Mouse (Mus musculus): ENCODE measurements at regions not wholly inside any gene's neighbourhood (a gene's known extent, or its start where the extent isn't known, plus 50 kb on each side); places are given as distances from the start of the nearest gene placed in this dataset.
A peak's percentile ranks its signal among the peaks of the same experiment; 100 is the strongest.

DNA sequence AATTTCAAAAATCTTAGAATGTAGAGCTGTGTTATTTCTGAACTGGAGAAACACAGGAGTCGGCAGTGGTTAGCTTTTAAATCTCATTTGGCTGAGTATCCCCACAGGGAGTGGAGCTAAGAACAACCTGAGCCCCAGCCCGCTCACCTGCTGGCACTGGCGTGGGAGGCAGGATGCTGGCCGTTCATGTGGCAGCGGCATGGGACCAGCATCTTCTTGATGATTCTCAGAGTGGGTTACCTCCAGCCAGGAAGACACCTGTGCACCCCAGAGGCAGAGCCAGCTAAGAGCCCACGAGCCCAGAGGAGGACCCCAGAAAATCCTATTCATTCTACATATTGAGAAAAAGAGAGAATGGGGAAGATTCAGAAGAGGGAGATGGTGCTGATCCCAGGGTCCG lies 181.7 kb downstream of the Vrk1 start:
- no peak for DNase-seq

DNA sequence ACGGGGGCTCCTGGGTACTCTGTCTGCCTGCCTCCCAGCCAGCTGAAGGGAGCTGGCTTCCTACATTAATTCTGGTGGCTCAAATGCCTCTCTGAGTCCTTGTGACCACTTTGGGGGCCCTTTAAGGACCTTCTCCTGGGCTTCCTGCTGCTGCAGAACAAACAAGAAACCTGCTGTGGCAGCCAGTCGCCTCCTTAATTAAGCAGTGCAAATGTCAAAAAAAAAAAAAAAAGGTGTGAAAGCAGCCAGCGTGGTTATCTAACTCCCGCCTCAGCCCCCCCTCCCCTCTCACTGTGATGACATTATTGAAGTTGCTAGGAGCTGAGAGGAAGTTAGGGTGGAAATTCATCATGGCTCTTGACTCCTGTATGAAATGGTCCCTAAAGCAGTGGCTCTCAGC lies 189.3 kb downstream of the Vrk1 start:
- DNase-seq, result no peak

DNA sequence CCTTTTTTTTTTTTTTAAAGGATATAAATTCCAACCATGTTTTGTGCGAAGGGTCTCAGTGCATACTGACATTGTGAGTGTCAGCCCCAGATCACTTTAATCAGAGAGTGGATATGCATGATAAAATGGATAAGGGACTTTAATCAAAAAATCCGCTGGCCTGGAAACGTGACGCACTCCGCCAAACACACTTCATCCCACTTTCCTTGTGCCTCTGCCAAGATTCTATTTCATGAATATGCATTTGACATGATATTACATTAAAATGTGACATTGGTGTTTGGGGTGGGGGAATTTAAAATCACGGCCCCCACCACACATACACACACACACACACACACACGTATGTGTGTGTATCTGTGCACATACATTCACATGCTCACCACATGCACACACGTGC lies 193.5 kb downstream of the Vrk1 start:
- no peak for DNase-seq

DNA sequence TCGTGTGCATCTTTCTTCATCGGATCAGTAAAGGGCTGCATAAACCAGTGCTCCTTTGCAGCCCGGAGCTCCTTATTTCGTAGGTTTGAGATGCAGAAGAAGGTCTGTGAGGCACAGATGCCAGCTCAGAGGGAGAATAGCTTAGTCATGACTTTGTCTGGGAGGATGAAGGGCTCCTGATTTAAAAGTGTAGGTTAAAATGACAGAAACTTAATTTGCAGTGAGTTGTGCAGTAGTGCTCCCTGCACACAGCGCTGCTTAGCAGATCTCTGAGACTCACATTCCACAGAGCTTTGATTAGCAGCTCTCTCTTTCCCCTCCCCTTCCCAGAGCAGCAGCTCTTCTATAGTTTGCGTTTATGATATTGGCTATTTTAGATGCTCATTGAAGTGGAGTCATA lies 200.9 kb downstream of the Vrk1 start:
- DNase-seq, result no peak

DNA sequence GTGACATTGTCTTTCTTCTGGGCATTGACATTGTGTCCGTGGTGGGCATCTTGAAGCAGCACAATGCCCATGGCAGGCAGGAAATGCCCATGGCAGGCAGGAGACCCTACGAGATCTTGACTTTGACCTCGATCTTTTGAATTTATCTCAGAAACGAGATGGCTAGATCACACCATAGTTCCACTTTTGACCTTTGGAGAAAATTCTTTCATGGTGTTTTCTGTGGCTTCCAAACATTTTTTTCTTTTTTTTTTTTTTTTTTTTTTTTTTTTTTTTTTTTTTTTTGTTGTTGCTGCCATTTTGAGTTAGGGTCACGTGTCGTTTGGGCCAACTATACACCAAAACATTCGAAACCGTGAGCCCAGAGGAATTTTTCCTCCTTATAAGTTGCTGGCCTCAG lies 201.5 kb downstream of the Vrk1 start:
- DNase-seq, result no peak

DNA sequence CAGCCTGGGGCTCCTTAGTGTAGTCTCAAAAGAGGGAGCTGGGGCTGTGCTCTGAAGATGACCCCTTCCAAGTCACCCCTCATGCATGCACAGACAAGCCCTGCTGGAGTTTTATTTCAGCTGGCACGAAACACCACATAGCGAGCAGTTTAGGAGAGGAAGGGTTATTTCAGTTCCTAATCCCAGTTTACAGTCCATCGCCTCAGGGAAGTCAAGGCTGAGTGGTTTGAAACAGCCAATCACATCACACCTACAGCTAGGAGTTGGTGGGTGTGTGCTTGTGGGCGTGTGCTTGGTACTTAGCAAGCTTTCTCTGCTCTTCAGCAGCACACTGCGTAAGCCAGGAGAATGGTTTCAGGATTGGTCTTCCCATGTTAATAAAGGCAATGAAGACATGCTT lies 202.4 kb downstream of the Vrk1 start:
- no peak for DNase-seq

DNA sequence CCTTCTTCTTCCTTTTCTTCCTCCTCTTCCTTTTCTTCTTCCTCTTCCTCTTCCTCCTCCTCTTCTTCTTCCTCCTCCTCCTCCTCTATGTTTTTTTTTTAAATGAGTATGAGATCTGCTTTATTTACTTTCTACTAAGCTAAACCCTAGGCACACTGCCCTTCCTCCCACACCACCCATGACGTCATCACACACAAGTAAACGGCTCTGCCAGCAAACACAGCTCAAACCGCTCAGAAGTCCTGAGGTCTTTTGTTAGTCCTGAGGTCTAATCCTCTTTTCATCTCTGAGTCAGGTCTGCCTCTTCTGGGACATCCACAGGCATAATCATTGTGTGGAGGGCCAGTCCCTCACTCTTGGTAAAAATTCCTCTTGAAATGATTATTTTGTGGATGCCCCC lies 210.0 kb downstream of the Vrk1 start:
- DNase-seq, result no peak

DNA sequence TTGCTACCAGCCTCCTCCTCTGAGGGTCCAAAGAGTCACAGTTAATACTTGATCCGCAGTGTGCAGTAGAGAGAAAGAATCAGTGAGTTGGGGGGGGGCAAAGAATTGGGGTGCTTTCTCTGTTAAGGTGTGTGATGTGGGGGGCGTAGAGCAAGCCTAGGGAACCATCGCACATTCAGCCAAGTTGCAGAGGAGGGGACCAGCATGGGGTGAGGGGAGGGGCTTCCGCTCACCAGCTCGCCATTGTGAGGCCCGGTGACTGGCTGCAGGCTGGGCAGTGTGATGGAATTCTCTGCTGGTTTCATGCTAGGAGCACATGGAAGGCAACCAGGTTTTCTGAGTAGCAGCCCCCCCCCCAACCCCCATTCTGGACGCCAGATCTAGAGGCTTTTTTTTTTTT lies 216.2 kb downstream of the Vrk1 start:
- DNase-seq, result no peak

DNA sequence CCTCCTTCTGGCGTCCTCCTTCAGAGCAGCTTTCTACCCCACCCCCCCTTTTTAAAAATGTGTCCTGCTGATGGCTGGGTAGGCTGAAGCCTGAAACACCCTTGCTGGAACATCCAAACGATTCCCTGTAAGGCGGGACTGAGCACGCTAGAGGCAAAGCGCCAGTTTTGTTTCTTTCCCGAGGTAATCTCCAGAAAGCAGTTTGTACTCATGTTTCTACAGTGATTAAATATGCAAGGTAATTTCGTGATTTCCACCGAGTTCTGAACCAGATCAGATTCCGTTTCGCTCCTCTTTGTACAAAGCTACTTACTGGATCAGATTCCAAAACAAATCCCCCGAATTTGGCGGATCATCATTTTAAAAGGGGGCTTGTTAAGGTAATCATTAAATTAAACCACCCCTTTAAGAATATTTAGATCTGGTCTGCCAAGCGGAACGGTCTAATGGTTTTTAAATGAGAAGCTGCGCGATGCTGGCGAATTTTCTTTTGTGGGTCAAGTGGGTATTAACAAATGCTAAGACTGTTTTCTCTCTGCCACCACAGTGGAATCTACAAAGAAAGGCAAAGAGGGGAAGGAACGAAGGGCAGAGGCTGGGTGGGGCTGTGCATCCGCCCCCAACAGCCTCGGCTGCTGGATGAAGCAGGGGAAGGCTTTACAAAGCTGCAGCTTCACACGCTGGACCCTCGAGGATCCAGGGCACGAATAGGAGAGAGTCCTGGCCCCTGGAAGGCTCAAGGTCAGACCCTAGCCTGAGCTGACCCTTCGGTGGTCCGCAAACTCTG lies 216.9 kb downstream of the Vrk1 start:
- no peak for DNase-seq

DNA sequence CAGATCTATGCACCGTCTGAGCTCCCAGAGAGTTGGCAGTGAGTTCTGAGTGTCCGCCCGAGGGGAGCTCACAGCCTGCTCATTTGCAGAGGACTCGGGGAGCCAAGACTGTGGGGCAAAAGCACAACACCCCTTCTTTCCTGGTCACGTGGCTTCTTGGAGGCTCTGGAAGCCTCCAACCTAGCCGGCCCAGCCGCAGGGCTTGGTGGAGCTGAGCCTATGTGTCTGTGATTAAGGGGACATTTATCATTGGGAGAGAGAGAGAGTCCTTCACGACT lies 217.5 kb downstream of the Vrk1 start:
- peak in 1 of 2 experiments; percentile 14 for DNase-seq

DNA sequence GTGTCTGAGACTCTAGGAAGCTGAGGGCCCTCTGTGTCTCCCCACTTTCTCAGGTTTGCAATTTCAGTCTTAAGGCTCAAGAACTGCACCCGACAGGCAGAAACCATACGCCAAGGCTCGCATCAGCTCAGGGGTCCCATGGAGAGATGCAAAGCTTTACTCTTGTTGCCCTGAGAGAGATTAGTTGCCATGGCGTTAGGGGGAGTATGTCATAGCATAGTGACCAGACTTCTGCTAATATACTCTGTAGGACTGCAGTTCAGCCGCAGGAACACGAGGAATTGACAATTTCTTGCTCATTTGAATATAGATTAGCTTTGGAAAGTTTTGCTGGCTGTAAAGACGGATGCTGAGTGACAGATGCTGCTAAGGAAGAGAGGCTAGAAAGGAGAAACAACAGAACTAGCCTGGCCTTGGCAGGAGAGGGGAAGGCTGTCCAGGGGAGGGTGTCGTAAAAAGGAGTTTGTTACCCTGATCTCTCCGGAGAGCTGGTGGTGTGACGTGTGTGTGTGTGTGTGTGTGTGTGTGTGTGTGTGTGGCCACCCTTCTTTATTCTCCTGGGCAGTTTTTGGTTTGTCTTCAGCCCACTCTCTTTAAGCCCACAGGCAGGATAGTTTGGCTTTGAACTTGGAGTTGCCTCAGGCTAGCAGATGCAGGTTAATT lies 235.3 kb downstream of the Vrk1 start:
- no peak for DNase-seq

DNA sequence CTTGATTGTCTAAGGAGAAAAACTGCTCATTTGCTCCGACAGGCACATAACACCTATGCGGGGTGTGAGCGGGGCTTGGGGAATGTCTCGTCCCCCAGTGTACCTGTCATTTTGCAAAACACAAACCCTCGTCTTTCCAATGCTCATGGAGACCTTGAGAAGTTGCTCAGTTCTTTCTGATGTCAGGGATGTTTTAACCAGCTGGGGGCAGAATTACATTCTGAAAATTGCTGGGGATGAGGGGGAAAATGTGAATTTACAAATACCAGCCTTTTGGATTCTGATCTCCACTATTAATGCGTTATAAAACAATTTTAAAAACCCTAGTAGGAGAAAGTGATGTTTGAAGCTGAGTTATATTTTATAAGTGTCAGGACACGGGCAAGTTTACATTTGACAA lies 263.6 kb downstream of the Vrk1 start:
- no peak for DNase-seq

DNA sequence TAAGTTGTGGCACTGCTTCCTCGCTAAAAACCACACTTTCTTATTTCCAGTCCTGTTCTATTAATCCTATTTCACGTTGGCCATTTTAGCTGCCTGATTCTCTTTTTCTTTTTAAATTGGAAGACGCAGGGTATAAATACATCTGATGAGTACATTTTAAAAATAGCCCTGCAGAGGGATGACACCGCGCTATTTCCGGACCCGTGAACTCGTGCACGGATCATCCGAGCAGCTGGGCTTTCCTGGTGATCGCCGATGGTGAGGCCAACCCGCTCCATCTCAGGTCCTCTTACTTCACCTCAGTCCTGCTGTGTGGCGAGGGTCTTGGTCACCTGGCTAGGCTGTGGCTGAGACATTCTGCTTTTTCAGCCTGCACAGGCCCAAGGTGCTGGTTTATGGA lies 267.9 kb downstream of the Vrk1 start:
- no peak for DNase-seq

DNA sequence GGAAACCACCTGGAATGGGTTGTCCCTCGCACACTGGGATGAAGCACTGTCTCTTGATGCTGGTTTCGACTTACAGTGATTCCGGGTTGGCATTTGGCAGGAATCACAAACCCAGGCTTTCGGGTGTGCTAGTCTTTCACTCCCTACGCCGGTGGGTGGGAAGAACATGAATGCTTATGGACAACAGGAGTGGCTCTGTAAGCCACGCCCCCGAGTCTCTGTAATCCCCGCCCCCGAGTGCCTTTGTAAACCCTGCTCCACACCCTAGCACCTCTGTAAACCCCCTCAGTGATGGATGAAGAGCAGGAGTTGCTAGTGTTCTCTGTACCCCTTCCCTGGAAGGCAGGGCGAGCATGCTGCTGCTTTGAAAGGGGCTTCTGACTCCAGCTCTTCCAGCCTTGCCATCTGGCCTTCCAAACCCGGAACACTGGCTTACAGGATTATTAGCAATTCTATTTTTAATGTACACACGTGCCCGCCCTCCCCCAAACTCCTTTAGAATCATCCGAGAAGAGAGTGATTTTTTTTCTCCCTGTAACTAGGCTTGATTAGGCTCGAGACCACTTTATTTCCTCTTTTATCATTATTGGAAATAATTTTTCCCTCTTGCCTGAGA lies 272.6 kb downstream of the Vrk1 start:
- DNase-seq, result no peak

DNA sequence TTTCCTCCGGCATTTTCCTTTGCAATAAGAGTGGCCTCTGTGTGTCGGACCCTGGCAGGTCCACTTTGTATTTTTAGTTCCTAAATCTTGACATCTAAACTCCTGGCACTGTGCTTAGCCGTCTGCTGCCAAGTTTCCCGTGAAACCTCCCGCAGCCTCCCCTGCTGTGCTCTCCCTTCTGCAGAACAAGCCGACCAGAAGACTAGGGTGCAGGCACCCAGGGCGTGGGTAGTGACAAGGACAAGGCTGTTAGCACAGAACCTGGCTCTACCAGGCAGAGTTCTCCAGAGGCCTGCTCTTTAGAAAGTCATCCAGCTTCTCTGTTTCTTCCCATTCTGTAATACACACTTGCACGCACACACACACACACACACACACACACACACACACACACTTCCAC lies 274.8 kb downstream of the Vrk1 start:
- DNase-seq, result no peak

DNA sequence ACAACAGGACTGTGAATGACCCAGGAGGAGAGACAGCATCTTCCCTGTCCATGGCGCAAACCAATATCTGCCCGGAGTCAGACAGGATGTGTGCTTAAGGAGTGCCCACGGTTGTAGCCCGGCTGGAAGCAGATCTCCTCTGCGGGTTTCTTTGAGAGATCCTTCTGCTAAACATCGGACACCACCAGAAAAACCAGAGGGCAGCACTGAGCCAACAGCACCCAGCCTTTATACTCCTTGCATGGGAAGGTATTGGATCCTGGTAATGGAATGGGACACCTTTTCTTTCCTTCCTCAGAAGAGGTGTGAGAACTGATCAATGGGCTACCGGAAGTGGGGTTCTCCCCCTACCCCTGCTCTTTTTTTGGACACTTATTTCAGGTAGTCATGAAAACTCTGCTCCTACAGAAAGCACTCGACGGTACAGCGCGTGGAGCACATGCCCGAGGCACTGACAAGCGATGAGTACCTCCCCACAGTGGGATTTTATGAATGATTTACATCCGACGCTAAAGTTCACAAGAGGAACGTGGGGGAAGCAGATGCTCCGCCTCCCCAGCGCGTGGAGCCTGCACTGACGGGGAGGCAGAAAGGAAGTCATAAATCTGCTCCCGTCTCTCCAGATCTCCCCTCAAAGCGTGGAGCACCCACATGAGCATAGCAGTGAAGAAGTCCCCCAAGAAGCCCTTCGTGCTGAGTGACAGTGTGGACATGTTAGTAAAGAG lies 278.9 kb downstream of the Vrk1 start:
- no peak for DNase-seq

DNA sequence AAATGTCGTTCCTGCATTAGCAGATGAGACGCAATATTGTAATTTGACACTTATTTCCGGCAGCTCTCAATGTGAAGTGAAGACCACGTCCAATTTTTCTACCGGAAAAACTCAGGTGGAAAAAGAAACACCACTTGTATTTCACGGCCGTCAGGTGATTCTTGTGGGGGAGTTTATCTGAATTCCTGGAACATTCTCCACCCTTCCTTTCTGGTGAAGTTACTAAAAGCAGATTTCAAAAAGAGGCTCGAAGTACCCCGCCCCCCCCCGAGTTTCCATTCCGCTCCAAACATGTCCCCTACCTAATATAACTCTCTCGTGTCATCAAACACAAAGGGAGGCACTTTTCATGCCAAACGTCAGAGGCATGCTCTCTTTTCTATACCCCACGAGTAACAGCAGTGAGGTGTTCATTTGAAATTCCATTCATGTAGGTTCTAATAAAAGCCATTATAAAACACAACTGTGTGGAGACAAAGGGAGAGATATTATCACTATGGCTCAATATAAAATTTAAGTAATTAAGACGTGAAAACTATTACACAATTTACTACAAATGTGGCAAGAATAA lies 281.5 kb downstream of the Vrk1 start:
- DNase-seq, result no peak

DNA sequence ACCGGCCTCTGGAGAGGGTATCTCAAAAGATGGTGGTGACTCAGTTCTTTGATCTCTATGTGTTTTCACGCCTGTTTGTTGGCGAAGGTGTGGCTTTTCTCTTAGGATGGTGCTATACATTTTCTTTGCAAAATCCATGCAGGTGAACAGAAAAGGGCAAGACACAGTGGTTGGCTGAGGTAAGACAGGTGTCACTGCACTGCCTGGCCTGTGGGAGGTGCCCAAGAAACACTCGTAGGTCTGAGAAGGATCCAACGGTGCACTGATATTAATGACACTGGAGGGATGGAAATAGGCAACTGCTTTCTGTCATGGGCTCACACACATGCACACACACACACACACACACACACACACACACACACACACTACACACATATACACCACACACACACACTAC lies 283.1 kb downstream of the Vrk1 start:
- DNase-seq, result peak in 1 of 2 experiments; percentile 19

DNA sequence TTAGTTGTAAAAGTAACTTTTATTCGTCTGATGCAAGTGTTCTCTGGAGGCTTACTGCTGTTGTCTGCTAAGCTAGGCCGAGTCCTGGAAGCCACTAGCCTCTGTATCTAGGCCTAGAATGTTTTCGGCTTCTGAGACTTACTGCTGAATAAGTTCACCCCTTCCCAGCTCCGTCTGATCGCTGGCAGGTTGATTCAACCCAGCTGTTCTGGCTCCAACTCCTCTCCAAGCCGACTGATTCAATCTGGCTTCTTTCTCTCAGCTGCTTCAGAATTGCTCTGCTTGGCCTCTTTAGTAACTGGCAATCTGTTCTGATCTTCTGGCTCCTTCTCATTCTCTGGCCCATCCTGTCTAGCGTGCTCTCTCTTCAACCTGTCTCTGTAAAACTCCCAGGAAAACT lies 285.6 kb downstream of the Vrk1 start:
- DNase-seq, result no peak

DNA sequence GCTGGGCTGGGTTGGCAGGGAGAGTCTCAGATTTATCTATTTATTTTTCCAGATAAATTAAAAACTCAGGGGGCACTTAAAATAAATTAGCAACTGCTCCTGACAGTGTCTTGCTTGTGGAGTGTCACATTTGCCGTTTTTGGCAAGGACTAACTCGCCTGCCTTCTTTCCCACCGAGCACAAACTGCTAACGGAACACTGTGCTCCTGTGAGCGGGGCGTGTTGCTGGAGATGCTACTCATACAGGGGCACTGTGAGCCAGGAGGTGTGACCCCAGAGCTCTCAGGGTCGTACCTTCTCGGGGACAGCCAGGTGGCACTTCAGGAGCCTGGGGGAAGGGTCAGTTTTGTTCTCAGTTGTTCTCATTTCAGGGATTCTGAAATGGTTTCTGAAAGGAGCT lies 292.6 kb downstream of the Vrk1 start:
- peak; percentile 26 to 34 for DNase-seq

DNA sequence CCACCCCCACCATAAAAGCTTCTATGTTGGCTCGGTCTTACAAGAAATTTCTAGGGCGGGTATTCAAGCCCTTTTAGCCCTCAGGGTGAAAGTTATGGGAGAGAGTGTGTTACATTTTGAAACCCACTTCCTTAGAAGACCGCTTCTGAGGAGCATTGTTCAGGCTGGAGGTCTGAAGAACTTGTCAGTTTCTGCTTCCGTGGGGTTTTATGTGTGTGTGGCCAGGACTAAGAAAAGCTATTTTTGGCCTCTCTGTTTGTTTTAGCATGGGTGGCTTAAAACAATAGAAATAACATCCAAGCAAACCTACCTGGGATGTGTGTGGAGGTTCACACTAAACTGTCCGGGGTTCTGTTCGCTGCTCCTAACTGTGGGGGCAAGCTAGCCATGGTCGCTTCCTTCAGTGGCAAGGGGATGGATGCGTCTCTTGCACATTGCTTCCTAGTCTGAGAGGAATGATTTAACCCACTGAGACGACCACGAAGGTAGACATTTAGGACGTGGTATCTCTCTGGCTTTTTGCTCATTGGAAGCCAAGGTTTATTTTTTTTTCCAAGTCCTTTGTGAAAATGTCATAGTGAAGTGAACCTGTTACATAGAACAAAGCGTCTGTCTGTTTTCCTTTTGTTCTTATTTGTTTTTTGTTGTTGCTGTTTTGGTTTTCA lies 298.4 kb downstream of the Vrk1 start:
- no peak for DNase-seq

DNA sequence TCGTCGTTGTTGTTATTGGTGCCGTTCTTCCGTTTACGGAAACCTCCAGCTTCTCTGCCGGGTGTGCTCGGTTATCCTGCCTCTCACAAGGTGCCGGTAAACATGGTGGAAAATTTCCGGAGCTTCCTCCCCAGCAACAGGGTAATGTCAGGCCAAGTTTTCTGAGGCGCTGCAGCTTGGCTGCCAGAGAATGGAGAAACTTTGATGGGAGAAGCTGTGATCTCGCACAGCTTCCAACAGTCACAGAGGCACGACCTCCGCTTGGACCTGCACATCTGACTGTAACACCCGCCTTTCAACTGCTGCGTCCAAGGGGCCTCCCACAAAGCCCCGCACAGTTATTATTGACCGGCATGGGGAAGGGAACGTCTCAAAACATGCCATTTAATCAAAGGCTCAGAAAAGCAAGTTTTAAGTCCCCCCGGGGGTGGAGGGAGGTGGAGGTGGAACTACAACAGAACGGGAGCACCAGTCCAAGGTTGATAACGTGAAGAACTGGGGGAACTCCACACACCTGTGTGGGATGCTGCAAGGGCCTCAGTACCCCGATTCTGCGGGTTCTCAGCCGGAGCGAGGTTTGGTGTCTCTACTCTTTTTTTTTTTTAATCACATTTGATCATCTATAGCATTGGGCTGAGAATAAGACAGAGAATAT lies 299.1 kb downstream of the Vrk1 start:
- DNase-seq, result no peak

Data from cerebellum, postnatal 10 days (tissue).